Mouse (Mus musculus): ENCODE results near the gene Nek9. TPM values are rescaled to one million over a fixed set of nuclear protein-coding genes. Genes with fewer than 3 reads are reported as not detected.
"Not testable (repeated sequence)": the region's sequence is repeated elsewhere in the genome, so short reads cannot be mapped to it uniquely, and the experiment has no call there.

Nek9 gene
- polyA plus RNA-seq, 1 experiment from 2014 or later, result 6.9 TPM

GRCm38 (mm10) chr12:85288486-85289156 lies 50.5 kb downstream of the Nek9 start, which contains the start of gene Zc2hc1c:
Zc2hc1c (plus strand) TSS chr12:85288591.
- Histone ChIP-seq H3K4me2 (ENCODE audit: low read depth, low read length) (peak within 1 kb of the TSS; percentile 77), H3K4me3 (ENCODE audit: low read depth, low read length) (peak within 1 kb of the TSS; percentile 61), H3K9ac (ENCODE audit: low read depth, low read length) (peak within 1 kb of the TSS; percentile 54), H3K9me3 (replicated peaks; ENCODE audit: control insufficient read depth, low read length) (no peaks in the 10 kb centered on the region), H3K4me1 (ENCODE audit: control insufficient read depth, low read depth, low read length) (peaks cover 7% of the 10 kb centered on the region), H3K27me3 (ENCODE audit: control insufficient read depth, insufficient read depth, low read depth, low read length) (peaks cover 7% of the 10 kb centered on the region), H3K27ac (ENCODE audit: low read length) (no peak within 1 kb of the TSS), H3K36me3 (ENCODE audit: control insufficient read depth, insufficient read depth) (no peaks in the 10 kb centered on the region)
- peak; percentile 85 for ATAC-seq (ENCODE audit: low read depth)
- WGBS (ENCODE audit: insufficient replicate concordance), result 6% methylated on average over 30 of the region's 31 CpGs

- peaks cover 7% of the 10 kb centered on the region for H3K27me3 ChIP-seq (ENCODE audit: control insufficient read depth, insufficient read depth, low read depth, low read length)
- ATAC-seq (ENCODE audit: low read depth), result peak; percentile 64
- no peaks in the 10 kb centered on the region for H3K36me3 ChIP-seq (ENCODE audit: control insufficient read depth, insufficient read depth)
- 12% methylated on average over 21 of the region's 21 CpGs for WGBS (ENCODE audit: insufficient replicate concordance)
- peak within 1 kb of the TSS; percentile 77 for H3K4me2 ChIP-seq (ENCODE audit: low read depth, low read length)
- peak within 1 kb of the TSS; percentile 54 for H3K9ac ChIP-seq (ENCODE audit: low read depth, low read length)
- H3K9me3 ChIP-seq (replicated peaks; ENCODE audit: control insufficient read depth, low read length), result no peaks in the 10 kb centered on the region
- H3K27ac ChIP-seq (ENCODE audit: low read length), result no peak within 1 kb of the TSS
- H3K4me3 ChIP-seq (ENCODE audit: low read depth, low read length), result peak within 1 kb of the TSS; percentile 61
- H3K4me1 ChIP-seq (ENCODE audit: control insufficient read depth, low read depth, low read length), result peaks cover 7% of the 10 kb centered on the region
Observed at GRCm38 (mm10) chr12:85287809-85288485, 51.2 kb downstream of the Nek9 start, which contains the start of gene Acyp1. Acyp1 (minus strand) TSS chr12:85288438.

GRCm38 (mm10) chr12:85286941-85287340 lies 52.2 kb downstream of the Nek9 start:
- 23% methylated on average over 4 of the region's 5 CpGs for WGBS (ENCODE audit: insufficient replicate concordance)
- Histone ChIP-seq H3K27me3 (ENCODE audit: control insufficient read depth, insufficient read depth, low read depth, low read length) (peaks cover 7% of the 10 kb centered on the region), H3K4me1 (ENCODE audit: control insufficient read depth, low read depth, low read length) (peaks cover 7% of the 10 kb centered on the region), H3K36me3 (ENCODE audit: control insufficient read depth, insufficient read depth) (no peaks in the 10 kb centered on the region), H3K27ac (ENCODE audit: low read length) (no peak overlapping the region), H3K9ac (ENCODE audit: low read depth, low read length) (no peak overlapping the region), H3K9me3 (replicated peaks; ENCODE audit: control insufficient read depth, low read length) (no peaks in the 10 kb centered on the region), H3K4me2 (ENCODE audit: low read depth, low read length) (no peak overlapping the region), H3K4me3 (ENCODE audit: low read depth, low read length) (no peak overlapping the region)
- no peak for ATAC-seq (ENCODE audit: low read depth)

GRCm38 (mm10) chr12:85284996-85285395 lies 54.2 kb downstream of the Nek9 start:
- Histone ChIP-seq H3K9me3 (replicated peaks; ENCODE audit: control insufficient read depth, low read length) (no peaks in the 10 kb centered on the region), H3K36me3 (ENCODE audit: control insufficient read depth, insufficient read depth) (no peaks in the 10 kb centered on the region), H3K4me1 (ENCODE audit: control insufficient read depth, low read depth, low read length) (peaks cover 14% of the 10 kb centered on the region), H3K27me3 (ENCODE audit: control insufficient read depth, insufficient read depth, low read depth, low read length) (peaks cover 7% of the 10 kb centered on the region), H3K4me3 (ENCODE audit: low read depth, low read length) (no peak overlapping the region), H3K4me2 (ENCODE audit: low read depth, low read length) (no peak overlapping the region), H3K27ac (ENCODE audit: low read length) (no peak overlapping the region), H3K9ac (ENCODE audit: low read depth, low read length) (no peak overlapping the region)
- ATAC-seq (ENCODE audit: low read depth), result no peak
- 75% methylated on average over 4 of the region's 4 CpGs for WGBS (ENCODE audit: insufficient replicate concordance)

- WGBS (ENCODE audit: insufficient replicate concordance), result 35% methylated on average over 8 of the region's 8 CpGs
- Histone ChIP-seq H3K4me2 (ENCODE audit: low read depth, low read length) (no peak overlapping the region), H3K4me1 (ENCODE audit: control insufficient read depth, low read depth, low read length) (peaks cover 16% of the 10 kb centered on the region), H3K4me3 (ENCODE audit: low read depth, low read length) (no peak overlapping the region), H3K9ac (ENCODE audit: low read depth, low read length) (no peak overlapping the region), H3K36me3 (ENCODE audit: control insufficient read depth, insufficient read depth) (no peaks in the 10 kb centered on the region), H3K9me3 (replicated peaks; ENCODE audit: control insufficient read depth, low read length) (no peaks in the 10 kb centered on the region), H3K27me3 (ENCODE audit: control insufficient read depth, insufficient read depth, low read depth, low read length) (peaks cover 7% of the 10 kb centered on the region), H3K27ac (ENCODE audit: low read length) (no peak overlapping the region)
- ATAC-seq (ENCODE audit: low read depth), result no peak
Observed at GRCm38 (mm10) chr12:85284331-85284730, 54.8 kb downstream of the Nek9 start.

GRCm38 (mm10) chr12:85281756-85282155 lies 57.4 kb downstream of the Nek9 start:
- not testable (repeated sequence) for H3K27ac ChIP-seq (ENCODE audit: low read length); H3K4me3 ChIP-seq (ENCODE audit: low read depth, low read length); H3K27me3 ChIP-seq (ENCODE audit: control insufficient read depth, insufficient read depth, low read depth, low read length); ATAC-seq (ENCODE audit: low read depth); H3K9ac ChIP-seq (ENCODE audit: low read depth, low read length); H3K9me3 ChIP-seq (replicated peaks; ENCODE audit: control insufficient read depth, low read length); H3K36me3 ChIP-seq (ENCODE audit: control insufficient read depth, insufficient read depth); H3K4me2 ChIP-seq (ENCODE audit: low read depth, low read length)
- 90% methylated on average over 1 of the region's 4 CpGs for WGBS (ENCODE audit: insufficient replicate concordance)
- peaks cover 22% of the 10 kb centered on the region for H3K4me1 ChIP-seq (ENCODE audit: control insufficient read depth, low read depth, low read length)

- Histone ChIP-seq H3K27ac (ENCODE audit: low read length) (no peak overlapping the region), H3K9me3 (replicated peaks; ENCODE audit: control insufficient read depth, low read length) (no peaks in the 10 kb centered on the region), H3K9ac (ENCODE audit: low read depth, low read length) (peak overlapping the region; percentile 93), H3K4me1 (ENCODE audit: control insufficient read depth, low read depth, low read length) (peaks cover 22% of the 10 kb centered on the region), H3K27me3 (ENCODE audit: control insufficient read depth, insufficient read depth, low read depth, low read length) (no peaks in the 10 kb centered on the region), H3K4me2 (ENCODE audit: low read depth, low read length) (peak overlapping the region; percentile 86), H3K4me3 (ENCODE audit: low read depth, low read length) (peak overlapping the region; percentile 85), H3K36me3 (ENCODE audit: control insufficient read depth, insufficient read depth) (no peaks in the 10 kb centered on the region)
- WGBS (ENCODE audit: insufficient replicate concordance), result 25% methylated on average over 12 of the region's 12 CpGs
- peak; percentile 26; the same call in 1 of the 2 replicates for ATAC-seq (ENCODE audit: low read depth)
Observed at GRCm38 (mm10) chr12:85280845-85281651, 58.1 kb downstream of the Nek9 start.

- H3K4me3 ChIP-seq (ENCODE audit: low read depth, low read length), result peak overlapping the region; percentile 85
- H3K36me3 ChIP-seq (ENCODE audit: control insufficient read depth, insufficient read depth), result no peaks in the 10 kb centered on the region
- H3K9me3 ChIP-seq (replicated peaks; ENCODE audit: control insufficient read depth, low read length), result no peaks in the 10 kb centered on the region
- H3K4me2 ChIP-seq (ENCODE audit: low read depth, low read length), result peak overlapping the region; percentile 86
- H3K27ac ChIP-seq (ENCODE audit: low read length), result peak overlapping the region; percentile 89
- H3K27me3 ChIP-seq (ENCODE audit: control insufficient read depth, insufficient read depth, low read depth, low read length), result no peaks in the 10 kb centered on the region
- WGBS (ENCODE audit: insufficient replicate concordance), result 0% methylated on average over 31 of the region's 31 CpGs
- ATAC-seq (ENCODE audit: low read depth), result peak; percentile 92
- H3K4me1 ChIP-seq (ENCODE audit: control insufficient read depth, low read depth, low read length), result peaks cover 22% of the 10 kb centered on the region
- H3K9ac ChIP-seq (ENCODE audit: low read depth, low read length), result peak overlapping the region; percentile 93
Observed at GRCm38 (mm10) chr12:85280105-85280844, 58.9 kb downstream of the Nek9 start.
